Mouse (Mus musculus) intestine, postnatal 0 days (tissue): ENCODE results near the gene Bcl3. TPM values are rescaled to one million over a fixed set of nuclear protein-coding genes. Genes with fewer than 3 reads are reported as not detected.

ENCODE experiments used
- ATAC-seq: fragments of 200-750 bp; cut with Nextera tagmentation; 2 replicates; pipeline ENCODE4 v1.8.0; 2017; ENCODE audit warnings: mild to moderate bottlenecking, moderate TSS enrichment, moderate library complexity
- H3K27ac ChIP-seq: fragments of 300-500 bp; sonication (generic); 2 replicates; pipeline ENCODE4 v1.5.1; 2014; ENCODE audit warnings: mild to moderate bottlenecking, low read depth, low read length, moderate library complexity
- H3K27me3 ChIP-seq: fragments of 300-500 bp; sonication (generic); replicated peaks from 2 replicates; pipeline ENCODE4 v1.6.1; 2014; ENCODE audit warnings: low read length, mixed read lengths; ENCODE audit not compliant: control insufficient read depth, insufficient read depth
- H3K36me3 ChIP-seq: fragments of 300-500 bp; sonication (generic); 2 replicates; pipeline ENCODE4 v1.6.1; 2014; ENCODE audit warnings: mild to moderate bottlenecking, moderate library complexity; ENCODE audit not compliant: control insufficient read depth, insufficient read depth
- H3K4me1 ChIP-seq: fragments of 300-500 bp; sonication (generic); replicated peaks from 2 replicates; pipeline ENCODE4 v1.6.1; 2014; ENCODE audit warnings: antibody characterized with exemption, low read length, mixed read lengths; ENCODE audit not compliant: control insufficient read depth, insufficient read depth
- H3K4me2 ChIP-seq: fragments of 300-500 bp; sonication (generic); replicated peaks from 2 replicates; pipeline ENCODE4 v1.6.1; 2014; ENCODE audit warnings: low read depth, mild to moderate bottlenecking, moderate library complexity
- H3K4me3 ChIP-seq: fragments of 300-500 bp; sonication (generic); 2 replicates; pipeline ENCODE4 v1.5.1; 2014; ENCODE audit warnings: low read depth, low read length
- H3K9ac ChIP-seq: fragments of 300-500 bp; sonication (generic); 2 replicates; pipeline ENCODE4 v1.6.1; 2014; ENCODE audit warnings: mild to moderate bottlenecking, low read depth, low read length
- H3K9me3 ChIP-seq: fragments of 300-500 bp; sonication (generic); 2 replicates; pipeline ENCODE4 v1.6.1; 2016; ENCODE audit warnings: mixed run types; ENCODE audit not compliant: control insufficient read depth
- CTCF ChIP-seq: sonication (generic); IDR thresholded peaks from 2 replicates; pipeline ENCODE4 v1.5.1; 2016; ENCODE audit warnings: low read depth, mild to moderate bottlenecking, control low read depth, antibody characterized with exemption, moderate library complexity
- WGBS: fragments of 180-500 bp; shearing (Covaris S2); extraction: QIAGEN DNeasy Blood & Tissue Kit; methylation state at CpG from one replicate; pipeline ENCODE4 v1.1.7; 2014; 5-methylcytosine and 5-hydroxymethylcytosine counted together
- polyA plus RNA-seq: library from polyadenylated mRNA; unstranded; fragments of >200 nt; fragmentation: Nextera tagmentation; extraction: Ambion mirVana; gene quantifications from 2 replicates; pipeline ENCODE4 v1.2.1, GENCODE M21; 2015

Gene Bcl3
- polyA plus RNA-seq = 19.0 and 23.7 TPM in 2 replicates

DNA sequence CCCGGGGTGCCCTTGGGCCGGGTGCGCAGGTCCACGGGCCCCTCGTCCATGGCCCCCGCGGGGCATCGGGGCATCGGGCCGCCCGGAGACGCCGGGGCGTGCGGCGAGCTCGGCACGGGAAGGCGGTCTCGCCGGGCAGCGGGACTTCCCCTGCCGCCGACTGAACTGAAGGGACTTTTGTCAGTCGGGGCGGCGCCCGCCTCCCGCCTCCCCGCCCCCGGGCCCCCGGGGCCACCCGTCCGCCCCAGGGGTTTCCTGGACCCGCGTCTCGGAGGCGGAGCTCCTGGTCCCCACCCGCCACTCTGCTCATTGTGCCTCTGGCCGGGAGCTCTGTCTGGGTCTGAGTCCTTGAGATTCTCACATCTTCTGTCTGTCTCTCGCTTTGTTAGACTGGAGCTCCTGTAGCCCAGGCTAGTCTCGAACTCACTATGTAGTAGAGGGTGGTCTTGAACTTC lies at the start of gene Bcl3:
Gene Bcl3, minus strand, starts transcription at position 167 of the 455 bp plus-strand sequence.
- ATAC-seq = 0 out of 2 replicates have a peak, but pooled peaks have one; percentile 1
- Histone ChIP-seq H3K9me3 (no peaks in the 10 kb centered on the region), H3K4me1 (peaks cover 9% of the 10 kb centered on the region; the same call in 1 of the 2 replicates), H3K9ac (peak within 1 kb of the TSS; percentile 75), H3K4me3 (peak within 1 kb of the TSS; percentile 71), H3K27me3 (no peaks in the 10 kb centered on the region), H3K36me3 (no peaks in the 10 kb centered on the region; the same call in 1 of the 2 replicates), H3K4me2 (peak within 1 kb of the TSS; percentile 98), H3K27ac (peak within 1 kb of the TSS; percentile 96)
- no peak for TF ChIP-seq CTCF
- WGBS = under 1% methylated on average over 31 of the region's 42 CpGs

DNA sequence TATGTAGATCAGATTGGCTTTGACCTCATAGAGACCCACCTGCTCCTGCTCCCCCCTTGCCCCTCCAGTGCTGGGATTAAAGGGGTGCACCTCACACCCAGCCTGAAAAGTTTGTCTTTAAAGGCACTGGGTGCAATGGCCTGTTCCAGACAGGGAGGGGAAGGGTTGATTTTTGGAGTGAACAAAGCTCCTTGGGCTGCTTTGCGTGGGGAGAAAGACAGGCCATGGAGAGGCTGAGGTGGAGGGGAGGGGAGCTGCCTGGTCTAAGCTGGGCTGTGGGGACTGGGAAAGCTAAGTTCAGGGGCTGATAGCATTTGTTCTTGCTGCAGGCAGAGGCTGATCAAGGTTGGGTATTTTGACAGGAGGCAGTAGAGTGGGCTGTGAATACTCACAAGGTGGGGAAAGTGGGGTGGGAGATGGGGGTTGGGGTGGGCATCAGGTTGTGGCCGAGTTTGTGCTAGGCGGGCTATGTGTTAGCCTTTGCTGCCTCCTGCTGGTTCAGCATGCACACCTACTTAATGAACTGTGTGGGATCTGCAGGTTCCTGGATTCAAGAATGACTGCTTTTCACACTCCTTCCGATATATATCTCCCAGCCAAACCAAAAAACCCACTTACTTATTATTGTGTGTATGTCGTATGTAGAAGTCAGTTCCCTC lies 49.5 kb upstream of the Bcl3 start:
- no peak overlapping the region for H3K4me2 ChIP-seq
- WGBS = 45% methylated on average over 5 of the region's 5 CpGs
- H3K4me3 ChIP-seq = no peak overlapping the region
- no peaks in the 10 kb centered on the region for H3K9me3 ChIP-seq
- H3K27ac ChIP-seq = no peak overlapping the region
- TF ChIP-seq CTCF = peak; percentile 77
- 0 out of 2 replicates have a peak, but pooled peaks cover under 1% of the 10 kb centered on the region for H3K4me1 ChIP-seq
- no peaks in the 10 kb centered on the region for H3K27me3 ChIP-seq
- no peak for ATAC-seq
- H3K36me3 ChIP-seq = no peaks in the 10 kb centered on the region
- H3K9ac ChIP-seq = no peak overlapping the region

DNA sequence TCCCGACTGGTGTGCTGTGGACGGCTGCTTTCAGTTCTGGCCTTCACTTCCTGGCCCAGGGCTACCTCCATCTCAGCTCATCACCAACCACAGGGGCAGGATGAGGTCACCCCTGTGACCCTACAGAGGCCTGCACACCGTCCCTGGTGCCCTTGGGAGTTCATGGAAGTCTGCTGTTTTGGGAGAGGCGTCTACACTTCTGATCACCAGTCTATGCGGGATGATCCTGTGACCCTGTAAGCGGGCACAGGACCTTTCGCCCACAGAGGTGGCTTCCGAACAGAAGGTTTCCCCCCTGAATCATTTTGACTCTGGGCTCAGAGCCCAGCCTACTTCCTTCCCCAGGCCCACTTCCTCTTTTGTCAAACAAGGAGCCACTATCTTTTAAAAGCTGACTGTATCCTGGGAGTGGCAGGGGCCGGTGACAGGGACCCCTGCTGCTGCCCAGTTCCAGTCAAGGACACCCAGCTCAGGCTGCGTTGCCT lies 48.6 kb upstream of the Bcl3 start:
- ATAC-seq = no peak
- no peak overlapping the region for H3K4me3 ChIP-seq
- H3K4me1 ChIP-seq = no peaks in the 10 kb centered on the region
- H3K9me3 ChIP-seq = no peaks in the 10 kb centered on the region
- no peak overlapping the region for H3K27ac ChIP-seq
- no peak overlapping the region for H3K9ac ChIP-seq
- TF ChIP-seq CTCF = no peak
- WGBS = 62% methylated on average over 10 of the region's 10 CpGs
- no peaks in the 10 kb centered on the region for H3K36me3 ChIP-seq
- no peaks in the 10 kb centered on the region for H3K27me3 ChIP-seq
- no peak overlapping the region for H3K4me2 ChIP-seq

DNA sequence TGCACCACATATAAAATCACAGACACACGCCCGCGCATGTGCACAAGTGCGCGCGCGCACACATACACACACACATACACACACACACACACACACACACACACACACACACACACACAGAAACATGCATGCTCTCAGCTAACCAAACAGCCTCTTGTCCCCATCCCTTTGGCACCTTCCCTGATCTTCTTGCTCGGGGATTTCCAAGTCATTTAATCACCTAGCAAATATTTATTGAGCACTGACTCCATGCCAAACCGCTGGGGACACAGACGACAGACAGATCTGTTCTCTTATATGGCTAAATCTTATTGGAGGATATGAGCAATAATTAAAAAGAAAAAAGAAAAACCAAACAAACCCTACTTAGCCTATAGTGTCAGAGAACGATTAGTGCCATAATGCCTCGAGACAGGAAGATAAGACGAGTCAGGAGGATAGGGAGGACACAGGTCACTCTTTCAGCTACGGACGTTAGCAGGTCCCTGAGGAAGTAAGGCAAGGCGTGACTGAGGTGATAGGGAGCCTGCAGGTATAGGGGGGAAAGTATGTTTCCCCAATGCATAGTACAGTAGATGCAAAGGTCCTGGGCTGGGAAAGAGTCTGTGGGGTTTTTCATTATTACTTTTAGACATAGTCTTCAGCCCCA lies 45.3 kb upstream of the Bcl3 start:
- Histone ChIP-seq H3K4me1 (no peaks in the 10 kb centered on the region), H3K27ac (0 out of 2 replicates have a peak overlapping the region, but pooled peaks have one; percentile 9), H3K9ac (no peak overlapping the region), H3K27me3 (no peaks in the 10 kb centered on the region), H3K36me3 (no peaks in the 10 kb centered on the region), H3K4me2 (no peak overlapping the region), H3K4me3 (no peak overlapping the region), H3K9me3 (no peaks in the 10 kb centered on the region)
- peak; percentile 61 for ATAC-seq
- TF ChIP-seq CTCF = no peak
- 55% methylated on average over 16 of the region's 16 CpGs for WGBS

DNA sequence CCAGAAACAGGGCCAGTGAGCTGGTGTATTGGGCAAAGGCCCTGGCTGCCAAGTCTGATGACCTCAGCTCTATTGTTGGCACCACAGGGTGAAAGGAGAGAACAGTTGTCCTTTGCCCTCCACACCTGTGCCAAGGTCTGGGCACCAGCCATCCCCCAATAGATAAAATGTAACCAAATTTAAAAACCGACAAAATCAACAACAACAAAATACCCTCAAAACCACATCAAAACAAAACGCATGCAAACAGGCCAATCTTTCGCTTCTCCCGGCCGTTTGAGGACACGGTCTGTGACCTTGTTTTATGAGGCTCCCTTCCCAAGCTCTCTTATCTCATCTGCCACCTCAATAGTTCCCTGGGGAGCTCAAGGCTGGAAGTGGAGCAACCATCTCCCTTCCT lies 43.9 kb upstream of the Bcl3 start:
- no peaks in the 10 kb centered on the region for H3K9me3 ChIP-seq
- H3K36me3 ChIP-seq = no peaks in the 10 kb centered on the region
- WGBS = 53% methylated on average over 6 of the region's 6 CpGs
- no peak for ATAC-seq
- H3K27me3 ChIP-seq = no peaks in the 10 kb centered on the region
- no peak for TF ChIP-seq CTCF
- H3K4me3 ChIP-seq = no peak overlapping the region
- H3K9ac ChIP-seq = no peak overlapping the region
- peak overlapping the region; percentile 58 for H3K27ac ChIP-seq
- no peaks in the 10 kb centered on the region for H3K4me1 ChIP-seq
- H3K4me2 ChIP-seq = no peak overlapping the region

DNA sequence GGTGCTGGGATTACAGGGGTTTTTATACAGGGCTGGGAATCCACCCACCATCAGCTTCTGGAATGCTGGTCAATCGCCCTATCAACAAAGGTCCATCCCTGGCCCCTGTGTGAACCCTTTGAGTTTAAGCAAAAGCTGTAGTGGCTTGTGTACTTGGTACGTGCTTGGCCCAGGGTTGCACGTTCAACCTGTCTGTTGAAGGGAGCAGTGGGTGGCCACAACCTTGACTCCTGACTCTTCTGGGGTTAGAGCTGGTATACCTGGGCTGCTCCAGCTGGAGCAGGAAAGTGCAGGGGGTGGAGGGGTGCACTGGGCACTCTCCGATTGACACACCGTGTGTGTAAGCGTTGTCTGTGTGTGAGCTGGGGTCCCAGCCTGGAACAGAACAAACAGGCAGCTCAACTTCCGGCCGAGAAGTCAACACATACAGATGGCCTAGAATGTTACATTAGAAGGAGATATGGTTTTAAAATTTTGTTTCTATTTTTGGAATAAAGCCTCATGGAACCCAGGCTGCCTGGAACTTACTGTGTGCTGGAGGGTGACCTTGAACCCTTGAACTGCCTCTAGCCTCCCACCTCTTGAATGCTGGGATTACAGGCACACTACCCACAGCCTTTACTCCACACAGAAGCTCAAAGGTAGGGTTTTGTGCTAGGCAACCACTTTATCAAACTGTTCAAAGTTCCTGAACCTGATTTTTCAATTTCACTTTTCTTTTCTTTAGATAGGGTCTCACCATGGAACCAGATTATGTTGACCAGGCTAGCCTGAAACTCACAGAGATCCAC lies 42.9 kb upstream of the Bcl3 start:
- Histone ChIP-seq H3K9me3 (no peaks in the 10 kb centered on the region), H3K36me3 (no peaks in the 10 kb centered on the region), H3K27ac (peak overlapping the region; percentile 58), H3K4me1 (no peaks in the 10 kb centered on the region), H3K4me3 (no peak overlapping the region), H3K27me3 (no peaks in the 10 kb centered on the region), H3K4me2 (no peak overlapping the region), H3K9ac (no peak overlapping the region)
- no peak for TF ChIP-seq CTCF
- whole genome bisulfite sequencing = 63% methylated on average over 8 of the region's 8 CpGs
- ATAC-seq = peak; percentile 55
